ENCODE assay signal across 14 mouse cellular contexts in the genomic region with DNA sequence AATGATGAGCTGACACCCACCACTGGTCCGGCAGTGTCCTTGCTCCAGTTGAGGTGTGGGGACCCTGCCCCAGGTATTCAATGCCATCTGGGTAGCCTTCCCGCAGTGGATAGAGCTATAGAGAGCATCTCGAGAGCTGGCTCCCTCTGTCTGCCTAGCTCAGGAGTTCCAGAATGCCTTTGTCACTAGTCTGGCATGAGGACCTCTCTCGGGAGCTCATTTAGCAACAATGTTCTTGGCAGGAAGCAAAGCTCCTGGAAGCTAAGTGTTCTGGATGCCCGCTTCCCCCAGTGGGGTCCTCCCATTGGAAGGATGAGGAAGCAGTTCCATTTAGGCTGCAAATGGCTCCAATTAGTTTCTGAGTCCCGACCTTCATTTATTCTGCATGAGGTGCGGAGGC. TPM values are rescaled to one million over a fixed set of nuclear protein-coding genes. Genes with fewer than 3 reads are reported as not detected.
"Had no signal": no experiment of that assay in that cellular context is flagged by ENCODE, and none has a peak within 500 bp of the region (broad histone marks: within the 10 kb centered on the region; RNA-seq: fewer than 3 reads in every experiment).

No protein-coding gene starts in this region.

- H3K27me3 ChIP-seq: liver, embryonic 15.5 days; stomach, embryonic 15.5 days had no signal

- H3K9ac ChIP-seq: liver, embryonic 15.5 days; stomach, embryonic 15.5 days had no signal

- ATAC-seq: lung, postnatal 0 days had no signal

- H3K27ac ChIP-seq: left cerebral cortex, adult 2 months; limb, embryonic 10.5 days; liver, embryonic 15.5 days; stomach, embryonic 15.5 days had no signal

- H3K4me2 ChIP-seq: liver, embryonic 11.5 days; liver, embryonic 15.5 days; stomach, embryonic 15.5 days had no signal

- H3K4me3 ChIP-seq: left cerebral cortex, adult 2 months; limb, embryonic 10.5 days; liver, embryonic 15.5 days; stomach, embryonic 15.5 days had no signal

- H3K36me3 ChIP-seq: limb, embryonic 10.5 days; liver, embryonic 15.5 days; stomach, embryonic 15.5 days had no signal

- H3K9me3 ChIP-seq: limb, embryonic 10.5 days; liver, embryonic 15.5 days; stomach, embryonic 15.5 days had no signal

- DNase-seq: kidney, postnatal 10 days; kidney, postnatal 4 days; lung, adult 2 months; lung, postnatal 36 days; right cerebral cortex, postnatal 14 days; thymus, postnatal 36 days had no signal

- H3K4me1 ChIP-seq: limb, embryonic 10.5 days; liver, embryonic 15.5 days; stomach, embryonic 15.5 days had no signal

RNA-seq across cellular contexts. Expression of gene Klhdc7a, which starts 51.1 kb away (rescaled TPM):
- total RNA-seq: megakaryocyte progenitor cell, adult 5-6 weeks; monocyte, adult 5-6 weeks had no signal
